Mouse (Mus musculus) small intestine, adult 2 months (tissue): Measurements from ENCODE around the gene Megf11. TPM values are rescaled to one million over a fixed set of nuclear protein-coding genes. Genes with fewer than 3 reads are reported as not detected.

Experiments used
- H3K27ac ChIP-seq: fragments of 200-500 bp; 2 replicates; pipeline ENCODE4 v1.5.1; 2012; ENCODE audit warnings: low read depth, low read length, control low read depth, inconsistent platforms; ENCODE audit not compliant: insufficient read depth
- H3K27me3 ChIP-seq: fragments of 200-500 bp; 2 replicates; pipeline ENCODE4 v1.6.1; 2012; ENCODE audit warnings: mild to moderate bottlenecking, moderate library complexity, low read length, inconsistent platforms; ENCODE audit not compliant: control insufficient read depth, insufficient read depth
- H3K36me3 ChIP-seq: fragments of 200-500 bp; 2 replicates; pipeline ENCODE4 v1.6.1; 2012; ENCODE audit warnings: mild to moderate bottlenecking, low read length, control low read depth, inconsistent platforms; ENCODE audit not compliant: control insufficient read depth, insufficient read depth
- H3K4me1 ChIP-seq: fragments of 200-500 bp; 2 replicates; pipeline ENCODE4 v1.6.1; 2012; ENCODE audit warnings: low read length, inconsistent platforms, mixed read lengths; ENCODE audit not compliant: control insufficient read depth, insufficient read depth, insufficient read length
- H3K4me3 ChIP-seq: fragments of 200-500 bp; 2 replicates; pipeline ENCODE4 v1.5.1; 2012; ENCODE audit warnings: low read depth, mild to moderate bottlenecking, control low read depth, inconsistent platforms, low read length, moderate library complexity
- CTCF ChIP-seq: fragments of 200-500 bp; IDR thresholded peaks from 2 replicates; pipeline ENCODE4 v1.5.1; 2012; ENCODE audit warnings: low read depth, mild to moderate bottlenecking, control low read depth, inconsistent platforms, low read length, moderate library complexity, mixed read lengths; ENCODE audit not compliant: insufficient replicate concordance, insufficient read length; ENCODE audit errors: extremely low read depth
- POLR2A ChIP-seq: fragments of 200-500 bp; IDR thresholded peaks from 2 replicates; pipeline ENCODE4 v1.6.1; 2012; ENCODE audit warnings: low read depth, mild to moderate bottlenecking, control low read depth, inconsistent platforms, low read length, moderate library complexity
- WGBS: fragments of 180-500 bp; shearing (Covaris S2); methylation state at CpG from one replicate; pipeline ENCODE4 v1.1.7; 2018; 5-methylcytosine and 5-hydroxymethylcytosine counted together
- polyA plus RNA-seq: library from polyadenylated mRNA; depleted of rRNA; stranded (reverse); fragments of >200 nt; gene quantifications from 2 replicates; pipeline ENCODE4 v1.2.3, GENCODE M21; 2012

Gene Megf11
- polyA plus RNA-seq, 1 experiment, result 0.10 TPM

DNA sequence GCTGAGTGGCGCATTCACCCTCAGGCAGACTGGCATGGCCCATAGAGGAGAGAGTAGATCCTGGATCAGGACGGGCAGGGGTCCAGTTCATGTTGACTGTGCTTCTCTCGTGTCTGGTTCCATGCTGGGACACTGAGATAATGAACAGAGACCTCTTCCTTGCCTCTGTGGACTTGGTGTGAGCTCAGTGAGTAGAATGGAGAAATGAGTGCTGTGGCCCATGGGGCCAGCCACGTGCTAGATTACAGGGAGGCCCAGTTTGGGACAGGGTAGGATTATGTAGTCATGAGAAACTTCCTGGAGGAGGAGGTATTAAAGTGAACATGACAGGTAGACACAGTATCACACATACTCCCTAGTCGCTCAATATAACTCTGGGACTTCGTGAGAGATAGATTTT, 148.9 kb downstream of the Megf11 start:
- no peaks in the 10 kb centered on the region for H3K27me3 ChIP-seq
- no peaks in the 10 kb centered on the region for H3K36me3 ChIP-seq
- TF ChIP-seq CTCF (no peak), POLR2A (no peak)
- H3K4me1 ChIP-seq, result no peaks in the 10 kb centered on the region
- WGBS, result 76% methylated on average over 6 of the region's 6 CpGs
- no peak overlapping the region for H3K27ac ChIP-seq
- H3K4me3 ChIP-seq, result no peak overlapping the region

DNA sequence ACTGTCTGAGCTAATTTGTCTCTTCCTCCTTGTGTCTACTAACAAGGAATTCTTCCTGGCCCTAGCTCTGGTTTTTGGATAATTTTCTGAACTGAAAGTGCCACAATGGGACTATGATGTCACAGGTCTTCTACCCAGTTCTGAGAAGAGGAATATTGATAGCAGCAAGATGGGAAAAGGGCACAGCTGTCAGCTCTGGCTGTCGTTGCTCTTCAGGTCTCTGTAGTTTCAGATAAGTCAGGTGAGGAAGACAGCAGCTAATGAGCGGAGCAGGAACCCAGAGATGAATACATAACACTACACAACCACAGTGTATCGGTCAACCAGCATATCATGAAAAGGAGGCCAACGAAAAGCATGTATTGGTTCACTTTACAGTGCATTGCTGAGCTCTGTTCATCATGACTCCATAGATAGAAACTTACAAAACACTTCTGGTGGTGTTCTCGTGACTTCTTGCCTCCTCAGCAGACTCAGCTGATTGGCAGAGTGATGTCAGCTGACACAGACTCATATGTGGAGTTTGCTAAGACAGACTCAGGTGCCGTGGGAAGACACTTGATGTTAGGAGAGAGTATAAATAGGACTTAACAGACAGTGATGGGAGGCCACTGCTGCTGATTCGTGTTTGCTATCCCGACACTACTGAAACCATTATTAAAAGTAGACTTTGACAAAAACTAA, 149.6 kb downstream of the Megf11 start:
- 82% methylated on average over 8 of the region's 8 CpGs for WGBS
- H3K27ac ChIP-seq, result no peak overlapping the region
- no peaks in the 10 kb centered on the region for H3K4me1 ChIP-seq
- TF ChIP-seq POLR2A, result no peak
- no peak for TF ChIP-seq CTCF
- no peak overlapping the region for H3K4me3 ChIP-seq
- no peaks in the 10 kb centered on the region for H3K36me3 ChIP-seq
- H3K27me3 ChIP-seq, result no peaks in the 10 kb centered on the region

DNA sequence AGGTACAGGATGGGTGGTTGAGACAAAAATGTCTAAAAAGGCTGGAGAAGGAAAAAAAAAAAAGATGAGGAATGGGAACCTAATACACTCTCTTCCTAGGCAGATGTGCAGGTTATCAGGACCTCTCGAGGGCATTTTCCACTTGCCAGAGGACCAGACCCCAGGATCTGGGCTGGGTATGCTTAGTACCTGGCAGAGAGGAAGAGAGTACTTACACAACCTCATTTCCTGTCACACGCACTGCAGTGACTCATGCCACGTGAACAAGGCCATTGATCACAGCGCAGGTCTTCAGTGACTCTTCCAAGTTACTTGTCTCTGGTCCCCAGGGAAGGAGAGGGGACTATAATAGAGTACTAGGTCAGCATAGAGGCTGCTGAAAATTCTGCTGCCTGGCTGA, 152.4 kb downstream of the Megf11 start:
- Histone ChIP-seq H3K27ac (no peak overlapping the region), H3K4me3 (no peak overlapping the region), H3K4me1 (no peaks in the 10 kb centered on the region), H3K27me3 (no peaks in the 10 kb centered on the region), H3K36me3 (no peaks in the 10 kb centered on the region)
- no peak for TF ChIP-seq CTCF
- TF ChIP-seq POLR2A, result no peak
- WGBS, result 52% methylated on average over 4 of the region's 4 CpGs

DNA sequence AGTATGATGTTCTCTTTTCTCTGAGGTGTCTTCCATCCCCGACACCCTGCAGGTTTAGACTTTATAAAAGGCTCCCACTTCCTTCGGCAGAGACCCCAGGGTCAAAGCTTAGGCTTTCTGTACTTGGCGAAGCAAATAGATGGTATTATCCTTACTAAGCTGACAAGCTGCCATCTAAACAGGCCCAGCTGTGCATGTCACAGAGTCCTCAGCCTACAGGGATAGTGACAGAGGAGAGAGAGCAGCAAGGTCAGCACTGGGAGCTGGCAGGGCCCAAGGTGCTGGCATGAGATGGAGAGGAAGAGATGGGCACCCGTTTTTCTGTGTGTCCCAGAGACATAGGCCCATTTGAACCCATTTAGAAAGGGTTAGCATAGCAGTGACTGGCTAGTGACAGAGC, 156.8 kb downstream of the Megf11 start:
- H3K4me1 ChIP-seq, result no peaks in the 10 kb centered on the region
- H3K27me3 ChIP-seq, result no peaks in the 10 kb centered on the region
- WGBS, result 81% methylated on average over 4 of the region's 4 CpGs
- TF ChIP-seq CTCF (no peak), POLR2A (no peak)
- no peak overlapping the region for H3K4me3 ChIP-seq
- H3K36me3 ChIP-seq, result no peaks in the 10 kb centered on the region
- no peak overlapping the region for H3K27ac ChIP-seq

DNA sequence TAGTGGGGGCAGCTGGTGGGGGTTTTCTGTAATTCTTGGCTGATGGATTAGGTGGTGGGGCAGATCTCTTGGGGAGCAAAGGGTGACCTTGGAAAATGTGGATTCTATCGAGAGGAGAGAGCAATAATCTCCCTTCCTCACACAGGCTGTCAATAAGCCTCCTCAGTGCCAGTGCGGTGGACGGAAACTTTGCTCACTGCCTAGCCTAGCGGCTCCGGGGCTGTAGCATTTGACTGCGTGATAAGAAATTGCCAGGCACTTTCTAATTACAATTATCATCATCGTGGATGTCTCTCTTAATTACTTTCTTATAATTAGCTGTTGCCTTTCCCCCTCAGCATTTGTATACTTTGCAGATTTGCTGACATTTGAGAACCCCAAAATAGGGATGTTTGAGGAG, 157.7 kb downstream of the Megf11 start:
- TF ChIP-seq CTCF (no peak), POLR2A (no peak)
- 28% methylated on average over 7 of the region's 7 CpGs for WGBS
- Histone ChIP-seq H3K27me3 (no peaks in the 10 kb centered on the region), H3K4me1 (no peaks in the 10 kb centered on the region), H3K4me3 (no peak overlapping the region), H3K27ac (no peak overlapping the region), H3K36me3 (no peaks in the 10 kb centered on the region)

DNA sequence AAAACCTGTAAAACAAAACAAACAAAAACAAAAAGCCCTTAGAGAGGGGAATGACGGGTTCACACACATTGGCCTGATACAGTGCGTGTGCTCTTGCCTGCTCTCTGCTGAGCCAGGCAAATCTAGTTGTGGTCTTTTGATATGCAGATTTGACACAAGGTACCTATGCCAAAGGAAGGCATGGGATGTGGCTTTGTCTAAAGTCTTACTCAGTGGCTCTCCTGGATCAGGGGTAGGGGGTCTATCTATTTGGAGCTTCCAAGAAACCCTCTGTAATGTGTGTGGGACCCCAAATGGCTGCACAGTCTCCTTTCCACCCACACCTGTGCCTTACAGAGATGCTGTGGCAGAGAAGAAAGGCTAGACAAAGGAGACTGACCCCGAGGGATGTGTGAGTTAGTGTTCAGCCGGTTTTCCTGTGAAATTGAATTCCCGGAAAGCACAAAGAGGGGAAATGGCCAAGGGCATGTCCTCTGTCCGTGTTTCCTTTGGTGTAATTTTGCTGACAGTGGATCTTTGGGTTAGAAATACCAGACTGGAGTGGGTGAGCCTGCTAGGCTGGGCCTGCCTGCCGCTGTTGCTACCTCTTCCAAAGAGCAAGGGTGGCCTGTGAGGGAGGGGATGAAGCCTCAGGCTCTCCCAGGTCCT, 161.0 kb downstream of the Megf11 start:
- Histone ChIP-seq H3K4me1 (no peaks in the 10 kb centered on the region), H3K27ac (no peak overlapping the region), H3K27me3 (no peaks in the 10 kb centered on the region), H3K4me3 (no peak overlapping the region), H3K36me3 (no peaks in the 10 kb centered on the region)
- no peak for TF ChIP-seq CTCF
- WGBS, result 77% methylated on average over 7 of the region's 7 CpGs

DNA sequence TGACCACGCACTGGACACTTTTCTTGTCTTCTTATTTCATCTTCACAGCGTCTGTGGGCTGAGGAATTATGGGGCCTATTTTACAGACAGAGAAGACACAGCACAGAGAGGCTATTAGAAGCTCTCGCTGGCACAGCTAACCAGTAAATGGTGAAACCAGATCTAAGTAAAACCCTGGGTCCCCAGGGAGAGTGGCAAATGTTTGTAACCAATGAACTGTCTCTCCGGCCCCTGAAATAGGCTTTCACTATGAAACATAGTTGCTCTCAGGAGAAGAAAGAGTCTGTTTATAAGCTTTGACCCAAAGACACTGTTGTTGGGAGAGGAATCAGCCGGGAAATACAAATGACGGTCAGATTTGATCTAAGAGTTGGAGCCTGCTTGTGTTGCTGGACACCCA, 162.9 kb downstream of the Megf11 start:
- Histone ChIP-seq H3K4me1 (no peaks in the 10 kb centered on the region), H3K27me3 (no peaks in the 10 kb centered on the region), H3K27ac (no peak overlapping the region), H3K36me3 (no peaks in the 10 kb centered on the region), H3K4me3 (no peak overlapping the region)
- TF ChIP-seq POLR2A, result no peak
- TF ChIP-seq CTCF, result no peak
- 87% methylated on average over 6 of the region's 6 CpGs for WGBS
